Mouse (Mus musculus) MEL (cell line): Measurements from ENCODE around the gene Fgfr2.

ENCODE experiments used
- CTCF ChIP-seq, 3 experiments: IDR thresholded peaks in 2 of 3; conservative IDR thresholded peaks in 1 of 3; 2 replicates each; pipeline ENCODE4 v1.5.1; 2011 to 2012; ENCODE audit warnings: low read length in 3 of 3, low read depth in 2 of 3, mild to moderate bottlenecking in 2 of 3, improper control_type of control experiment in 1 of 3, inconsistent platforms in 1 of 3, mixed read lengths in 1 of 3, moderate library complexity in 1 of 3; ENCODE audit not compliant: control insufficient read depth in 1 of 3, insufficient read depth in 1 of 3, poor library complexity in 1 of 3, severe bottlenecking in 1 of 3
- ELF1 ChIP-seq: IDR thresholded peaks from 2 replicates; pipeline ENCODE4 v1.6.1; 2014; ENCODE audit warnings: low read depth, mild to moderate bottlenecking, inconsistent platforms, low read length, improper control_type of control experiment, moderate library complexity
- EP300 ChIP-seq, 2 experiments: IDR thresholded peaks; 2 replicates each; pipeline ENCODE4 v1.6.1; 2011; ENCODE audit warnings: improper control_type of control experiment in 2 of 2, low read length in 2 of 2, low read depth in 1 of 2, mild to moderate bottlenecking in 1 of 2
- GABPA ChIP-seq: IDR thresholded peaks from 2 replicates; pipeline ENCODE4 v1.6.1; 2012; ENCODE audit warnings: low read depth, mild to moderate bottlenecking, inconsistent platforms, low read length, improper control_type of control experiment, moderate library complexity
- MAX ChIP-seq: IDR thresholded peaks from 2 replicates; pipeline ENCODE4 v1.6.1; 2011; ENCODE audit warnings: low read length, improper control_type of control experiment
- POLR2AphosphoS2 ChIP-seq: IDR thresholded peaks from 2 replicates; pipeline ENCODE4 v1.6.1; 2011; ENCODE audit warnings: low read length, improper control_type of control experiment

- no peak for TF ChIP-seq GABPA
- no peak for TF ChIP-seq MAX
- TF ChIP-seq POLR2AphosphoS2, result no peak
- no peak for TF ChIP-seq EP300 (IDR thresholded peaks at IDR 0.05; ENCODE audit: low read depth in 1 of 2, low read length in 2 of 2)
- TF ChIP-seq CTCF (IDR thresholded peaks at IDR 0.05 in 2 of 3, conservative IDR thresholded peaks at IDR 0.05 in 1 of 3; ENCODE audit: control insufficient read depth in 1 of 3, insufficient read depth in 1 of 3, low read depth in 2 of 3, low read length in 3 of 3, poor library complexity in 1 of 3, severe bottlenecking in 1 of 3), result no peak
- no peak for TF ChIP-seq ELF1
Measured at GRCm38 (mm10) chr7:132419378-132420255, 703.5 kb downstream of the Fgfr2 start.
